Mouse (Mus musculus): Measurements from ENCODE around the gene Chrd.

Chrd gene

GRCm38 (mm10) chr16:20710810-20711209 is 22.1 kb upstream of the Chrd start:
- DNase-seq (ENCODE audit: low spot score) = no peak

- DNase-seq (ENCODE audit: low spot score) = no peak
Measured at GRCm38 (mm10) chr16:20712190-20712589, 20.7 kb upstream of the Chrd start.

DNA sequence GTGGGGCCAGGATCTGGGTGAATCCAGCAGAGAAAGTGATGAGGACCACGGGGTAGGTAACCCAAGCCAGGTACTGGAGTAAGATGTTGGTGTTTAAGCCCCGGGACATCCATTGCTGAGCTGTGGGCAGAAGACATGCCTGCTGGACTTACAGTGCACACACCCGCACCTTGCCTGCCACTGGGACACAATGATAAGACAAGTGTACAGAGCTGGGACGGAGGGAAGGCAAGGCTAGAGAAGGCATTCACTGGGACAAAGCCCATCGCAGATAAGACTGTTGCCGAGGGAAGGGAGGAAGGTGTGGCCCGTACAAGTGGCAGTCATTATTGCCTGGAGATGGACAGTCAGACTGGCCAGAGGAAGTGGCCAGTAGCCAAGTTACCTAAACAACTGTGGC is 20.0 kb upstream of the Chrd start:
- no peak for DNase-seq (ENCODE audit: low spot score)

GRCm38 (mm10) chr16:20714307-20715080 is 18.4 kb upstream of the Chrd start:
- no peak for DNase-seq (ENCODE audit: low spot score)

GRCm38 (mm10) chr16:20715161-20715560 is 17.8 kb upstream of the Chrd start:
- DNase-seq (ENCODE audit: low spot score) = no peak

- no peak for DNase-seq (ENCODE audit: low spot score)
Measured at GRCm38 (mm10) chr16:20715566-20715965, 17.4 kb upstream of the Chrd start.

DNA sequence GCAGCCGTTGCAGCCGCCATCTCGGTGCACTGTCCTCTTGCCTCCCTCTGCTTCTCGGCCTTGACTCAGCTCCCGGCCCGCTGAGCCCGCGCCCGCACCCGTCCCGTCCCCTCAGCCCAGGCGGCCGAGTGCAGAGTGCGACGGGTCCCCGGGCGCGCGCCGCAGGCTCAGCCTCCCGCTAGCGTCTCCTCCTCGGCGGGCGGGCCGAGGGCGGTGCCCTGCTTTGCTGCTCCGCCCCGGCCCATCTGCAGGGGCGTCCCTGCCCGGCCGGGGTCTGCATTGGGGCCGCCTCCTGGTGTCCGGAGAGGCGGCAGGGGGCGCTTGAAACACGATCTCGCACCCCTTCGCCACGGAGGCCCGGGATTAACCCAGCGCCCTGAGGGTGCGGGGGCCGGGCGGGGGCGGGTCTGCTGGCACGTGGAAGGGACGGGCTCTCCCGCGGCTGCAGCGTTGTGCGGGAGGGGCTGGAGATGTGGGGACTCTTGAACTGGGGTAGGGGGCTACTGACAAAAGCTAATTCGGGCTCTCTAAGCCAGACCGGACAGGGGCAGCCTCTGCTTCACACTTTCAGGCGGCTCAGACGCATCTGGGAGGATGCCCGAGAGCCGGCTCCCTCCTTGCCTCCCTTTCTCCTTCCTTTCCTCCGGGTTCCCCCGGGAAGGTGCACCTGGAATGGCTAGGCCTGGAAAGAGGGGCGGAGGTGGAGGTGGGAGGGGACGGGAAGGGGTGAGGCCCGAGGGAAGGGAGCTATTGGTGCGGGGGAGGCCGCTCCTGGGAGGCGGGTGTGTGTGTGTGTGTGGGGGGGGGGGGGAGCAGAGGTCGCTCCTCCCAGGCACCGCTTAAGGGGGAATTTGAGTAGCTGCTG is 16.7 kb upstream of the Chrd start:
- no peak for DNase-seq (ENCODE audit: low spot score)

GRCm38 (mm10) chr16:20716841-20717180 is 16.1 kb upstream of the Chrd start:
- DNase-seq (ENCODE audit: low spot score) = no peak

DNA sequence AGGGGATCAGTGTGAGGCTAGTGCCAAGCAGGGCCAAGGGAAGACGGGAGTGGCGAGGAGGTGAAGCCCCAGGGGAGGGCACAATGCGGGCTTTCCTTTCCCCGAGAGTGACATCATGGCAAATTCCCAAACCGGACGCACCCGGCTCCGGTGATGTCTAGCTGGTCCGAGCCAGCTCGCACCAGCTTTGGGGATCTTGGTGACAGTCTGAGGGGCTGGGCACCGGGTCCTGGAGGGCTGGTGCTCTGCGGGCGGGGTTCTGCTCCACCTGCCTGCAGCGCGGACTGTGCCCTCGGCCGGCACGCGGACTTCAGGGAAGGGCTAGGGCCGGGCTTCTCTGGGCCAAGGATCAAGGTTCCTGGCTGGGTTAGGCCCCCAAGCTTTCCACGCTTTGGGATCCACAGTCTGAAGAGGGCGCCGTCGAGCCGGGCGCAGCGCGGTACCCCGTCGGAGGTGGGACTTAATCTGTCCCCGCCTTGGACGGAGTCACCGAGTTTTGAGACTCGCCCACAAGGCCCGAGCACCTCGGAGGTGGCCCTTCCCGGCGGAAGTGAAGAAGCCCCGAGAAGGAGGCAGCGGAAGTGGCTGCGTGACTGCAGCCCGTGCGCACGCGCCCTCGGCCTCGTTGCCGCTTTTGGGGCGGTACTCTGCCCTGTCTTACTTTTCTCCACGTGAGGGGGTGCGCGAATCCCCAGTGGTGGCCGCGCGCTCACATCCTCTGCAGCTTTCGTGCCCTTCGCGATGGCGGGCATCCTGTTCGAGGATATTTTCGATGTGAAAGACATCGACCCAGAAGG is 15.5 kb upstream of the Chrd start, which contains the start of the genes Polr2h and Clcn2:
TSS of gene Polr2h (plus strand) at position 485 of the 797 bp plus-strand sequence.
TSS of gene Clcn2 (minus strand) at position 566 of the 797 bp plus-strand sequence.
- peak; percentile 88 for DNase-seq (ENCODE audit: low spot score)

DNA sequence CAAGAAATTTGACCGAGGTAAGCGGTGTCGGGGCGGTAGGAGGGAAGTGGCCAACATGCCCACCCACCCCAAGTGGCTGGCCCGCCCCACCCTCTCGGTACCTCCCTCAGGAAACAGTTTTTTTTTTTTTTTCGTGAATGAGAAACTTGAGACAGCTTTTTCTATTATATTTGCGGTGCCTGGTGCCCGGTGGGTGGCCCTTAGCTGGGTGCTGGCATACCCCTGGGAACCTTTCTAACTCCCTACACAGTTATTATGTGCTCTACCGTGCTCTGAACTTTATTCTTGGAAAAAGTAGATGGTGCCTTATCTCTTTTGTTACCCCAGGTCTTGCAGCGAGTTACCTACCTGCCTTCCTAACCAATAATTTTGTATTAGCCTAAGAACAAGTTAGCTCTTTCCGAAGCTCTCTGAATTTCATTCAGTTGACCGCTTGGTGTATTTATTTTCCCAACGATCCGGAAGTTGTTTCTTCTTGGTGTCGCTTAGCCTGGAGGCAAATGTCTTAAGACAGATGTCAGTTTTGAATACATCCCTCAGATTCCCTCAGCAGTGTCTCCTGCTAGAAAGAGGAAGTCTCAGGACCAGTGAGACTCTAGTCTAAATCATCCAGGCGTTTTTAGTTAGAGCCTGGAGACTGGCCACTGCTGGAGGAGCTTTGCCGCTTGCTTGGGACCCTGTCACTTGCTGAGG is 14.8 kb upstream of the Chrd start:
- DNase-seq (ENCODE audit: low spot score) = no peak

DNA sequence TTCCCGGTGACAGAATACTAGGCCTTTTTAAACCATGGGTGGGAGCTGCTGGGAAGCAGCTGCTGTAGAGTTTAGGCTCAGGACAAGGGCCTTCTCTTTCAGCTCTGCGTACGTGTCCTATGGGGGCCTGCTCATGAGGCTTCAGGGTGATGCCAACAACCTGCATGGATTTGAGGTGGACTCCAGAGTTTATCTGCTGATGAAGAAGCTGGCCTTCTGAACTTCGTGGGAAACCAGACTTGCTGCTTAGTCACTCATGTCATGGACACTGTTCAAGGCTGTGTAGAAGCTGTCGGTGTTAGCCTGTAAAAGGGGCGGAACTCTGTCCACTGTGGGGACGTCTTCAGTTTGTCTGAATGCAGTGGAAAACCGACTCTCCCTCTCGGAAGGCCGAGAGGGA is 11.1 kb upstream of the Chrd start:
- no peak for DNase-seq (ENCODE audit: low spot score)

GRCm38 (mm10) chr16:20722736-20723135 is 10.2 kb upstream of the Chrd start:
- no peak for DNase-seq (ENCODE audit: low spot score)

DNA sequence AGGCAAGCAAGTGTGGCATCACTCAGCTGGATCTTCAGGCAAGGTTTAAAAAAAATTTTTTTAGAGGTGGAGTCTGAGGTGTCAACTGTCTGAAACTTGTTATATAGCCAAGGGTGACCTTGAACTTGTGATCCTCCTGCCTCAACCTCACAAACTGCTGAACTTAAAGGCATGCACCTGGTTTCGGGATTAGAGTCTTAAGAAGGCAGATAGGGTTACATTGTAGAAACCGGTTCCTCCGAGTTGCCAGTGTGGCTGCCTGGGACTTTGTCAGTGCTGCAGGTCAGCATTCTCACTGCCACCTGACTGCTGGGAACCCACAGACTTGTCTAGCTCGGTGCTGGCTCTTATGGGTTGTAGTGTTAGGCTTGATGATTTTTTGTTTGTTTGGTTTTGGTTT is 9.7 kb upstream of the Chrd start:
- no peak for DNase-seq (ENCODE audit: low spot score)

DNA sequence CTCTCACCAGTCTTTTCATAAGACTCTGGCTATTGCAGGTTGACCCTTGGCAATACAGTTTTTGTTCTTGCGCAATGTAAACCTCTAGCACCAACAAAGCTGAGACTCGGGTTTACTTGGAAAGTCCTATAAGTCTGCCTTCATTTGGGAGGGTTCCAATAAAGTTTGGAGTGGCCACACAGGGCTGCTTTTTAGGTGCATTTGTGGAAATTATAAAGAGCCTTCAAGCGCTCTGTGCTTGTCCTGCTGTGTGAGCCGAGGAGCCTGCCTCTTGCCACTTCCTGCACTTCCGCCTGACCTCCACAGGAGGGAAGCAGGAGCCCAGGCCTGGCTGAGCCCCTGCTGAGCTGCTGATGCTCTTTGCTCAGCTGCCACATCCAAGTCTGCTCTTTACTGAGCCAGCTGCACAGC is 8.6 kb upstream of the Chrd start:
- DNase-seq (ENCODE audit: low spot score) = no peak

DNA sequence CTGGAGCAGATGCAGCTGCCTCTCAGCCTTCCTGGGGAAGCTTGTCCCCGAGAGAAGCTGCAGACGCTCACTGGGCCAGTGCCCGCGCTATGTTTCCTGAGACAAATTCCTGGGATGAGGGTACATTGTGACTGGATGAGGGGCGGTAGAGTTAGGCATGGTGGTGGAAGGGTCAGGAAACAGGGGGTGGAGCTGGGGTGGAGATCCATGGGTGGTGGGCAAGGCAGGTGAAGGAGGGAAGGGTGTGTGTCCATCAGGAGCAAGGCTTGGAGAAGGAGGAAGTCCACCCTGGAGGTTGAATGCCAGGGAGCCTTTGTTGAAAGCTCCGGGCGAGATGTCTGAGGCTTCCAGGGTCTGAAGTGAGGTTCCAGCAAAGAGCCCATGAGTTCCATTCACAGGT is 7.6 kb upstream of the Chrd start:
- no peak for DNase-seq (ENCODE audit: low spot score)

GRCm38 (mm10) chr16:20725750-20726149 is 7.2 kb upstream of the Chrd start:
- DNase-seq (ENCODE audit: low spot score) = no peak

- no peak for DNase-seq (ENCODE audit: low spot score)
Measured at GRCm38 (mm10) chr16:20726384-20726783, 6.5 kb upstream of the Chrd start.

DNA sequence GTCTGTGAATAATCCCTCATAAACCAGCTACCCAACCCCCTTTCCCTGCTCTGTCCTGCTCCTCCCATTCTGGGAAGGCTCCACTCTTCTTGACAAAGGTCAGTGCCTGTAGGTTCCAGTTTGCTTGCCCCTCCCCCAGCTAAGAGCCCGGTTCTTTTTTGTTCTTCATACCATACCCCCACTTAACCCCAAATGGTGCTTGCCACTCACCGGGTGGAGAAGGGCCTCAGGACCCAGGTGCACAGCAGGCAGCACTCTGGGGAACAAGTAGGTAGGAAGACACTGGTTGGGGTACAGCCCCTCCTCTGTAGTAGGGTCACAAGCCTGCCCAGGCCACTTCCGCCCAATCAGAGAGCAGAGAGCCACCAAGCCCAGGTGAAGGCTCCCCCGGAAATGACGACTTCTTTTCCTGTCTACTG is 2.6 kb upstream of the Chrd start:
- DNase-seq (ENCODE audit: low spot score) = no peak

DNA sequence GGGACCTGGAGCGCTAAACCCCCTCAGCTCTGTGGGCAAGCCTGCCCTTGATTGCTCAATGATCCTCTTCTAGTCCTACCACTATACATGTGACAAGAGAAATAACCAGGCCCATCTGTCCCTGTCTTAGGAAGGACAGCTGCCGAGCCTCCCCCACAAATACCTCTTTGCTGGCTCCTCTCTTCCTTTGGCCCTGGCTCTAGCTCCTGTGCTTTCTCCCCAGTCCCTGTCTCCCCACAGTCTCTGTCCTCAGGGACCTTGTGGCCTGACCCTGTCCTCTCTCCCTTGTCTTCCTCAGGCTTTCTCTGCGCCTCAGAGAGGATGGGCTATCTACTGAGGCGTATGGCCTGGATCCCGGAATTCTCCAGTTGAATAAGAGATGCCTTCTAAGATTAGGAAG is 1.2 kb upstream of the Chrd start:
- DNase-seq (ENCODE audit: low spot score) = no peak

GRCm38 (mm10) chr16:20732251-20732924 is 539 bp upstream of the Chrd start:
- DNase-seq (ENCODE audit: low spot score) = no peak
